Mouse (Mus musculus): ENCODE measurements around the gene Abcb1b.
"Not testable (repeated sequence)": the region's sequence is repeated elsewhere in the genome, so short reads cannot be mapped to it uniquely, and the experiment has no call there.

Abcb1b gene

DNA sequence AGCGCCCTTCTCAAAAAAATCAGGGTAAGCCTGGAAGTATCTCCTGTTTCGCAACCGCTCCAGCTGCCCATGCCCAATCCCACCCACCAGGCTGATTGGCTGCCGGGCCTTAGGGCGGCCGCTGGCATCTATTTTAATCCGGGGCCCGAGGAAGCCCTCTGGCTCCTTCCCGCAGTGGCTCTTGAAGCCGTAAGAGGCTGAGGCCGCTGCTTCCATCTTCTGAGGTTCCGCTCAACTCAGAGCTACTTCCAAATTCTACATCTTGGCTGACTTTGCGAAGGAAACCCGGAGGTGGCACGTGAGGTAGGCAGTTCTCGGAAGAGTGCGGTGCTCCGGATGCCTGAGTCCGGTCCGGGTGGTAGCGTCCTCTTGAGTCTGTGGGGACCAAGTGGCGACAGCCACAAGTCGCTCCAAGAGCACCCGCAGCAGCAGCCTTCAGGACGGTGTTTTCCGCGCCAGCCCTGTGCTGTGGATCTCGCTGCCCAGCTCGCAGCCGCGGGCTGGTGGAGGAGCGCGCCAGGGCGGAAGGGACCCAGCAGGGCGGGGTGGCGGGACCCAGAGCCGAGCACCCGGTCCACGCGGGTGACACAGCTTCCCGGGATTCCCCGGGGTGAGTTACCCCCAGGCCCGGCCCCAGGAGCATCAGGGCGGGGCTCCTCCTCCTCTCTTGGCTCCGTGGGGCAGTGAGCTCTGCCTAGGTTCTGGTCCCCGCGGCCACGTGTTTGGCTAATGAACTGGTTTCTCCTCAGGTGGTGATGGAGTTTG lies at the start of gene Abcb1b:
TSS of gene Abcb1b (plus strand) at position 161 of the 765 bp plus-strand sequence.
- DNase-seq (ENCODE audit: low read depth): peak; percentile 35

DNA sequence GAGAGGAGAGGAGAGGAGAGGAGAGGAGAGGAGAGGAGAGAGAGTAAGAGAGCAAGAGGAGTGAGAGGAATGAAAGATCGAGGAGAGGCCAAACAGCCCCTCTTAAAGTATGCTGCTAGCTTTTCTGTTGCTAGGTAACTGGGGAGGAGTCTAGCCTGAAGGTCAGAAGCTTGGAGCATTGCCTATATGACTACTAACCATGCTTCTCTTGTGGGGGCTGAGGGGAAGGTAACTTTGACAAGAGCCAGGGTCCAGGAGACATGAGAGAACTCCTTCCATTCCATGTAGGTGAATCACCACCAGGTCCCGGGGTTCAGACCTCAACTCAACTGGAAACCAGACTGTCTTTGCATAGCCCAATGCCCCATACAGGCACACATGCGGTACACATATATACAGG lies 25.1 kb upstream of the Abcb1b start:
- no peak for DNase-seq (ENCODE audit: low read depth)

DNA sequence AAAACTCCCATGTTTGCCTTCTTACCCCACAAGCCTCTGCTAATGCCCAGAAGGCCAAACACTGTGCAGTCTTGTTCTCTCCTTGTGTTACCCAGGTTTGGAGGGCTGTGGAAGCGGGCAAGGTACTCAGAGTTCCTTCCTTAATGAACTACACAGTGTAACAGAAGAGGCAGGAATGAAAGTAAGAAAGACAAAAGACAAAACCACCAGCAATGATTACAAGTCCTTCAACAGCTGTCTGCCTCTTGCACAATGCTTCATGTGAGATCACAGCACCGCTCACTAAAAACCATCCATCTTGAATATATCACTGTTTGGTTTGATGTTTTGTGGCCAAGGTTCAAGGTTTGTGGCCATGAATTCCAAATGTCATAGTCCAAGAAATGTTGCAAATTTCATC lies 19.6 kb upstream of the Abcb1b start:
- no peak for DNase-seq (ENCODE audit: low read depth)

DNA sequence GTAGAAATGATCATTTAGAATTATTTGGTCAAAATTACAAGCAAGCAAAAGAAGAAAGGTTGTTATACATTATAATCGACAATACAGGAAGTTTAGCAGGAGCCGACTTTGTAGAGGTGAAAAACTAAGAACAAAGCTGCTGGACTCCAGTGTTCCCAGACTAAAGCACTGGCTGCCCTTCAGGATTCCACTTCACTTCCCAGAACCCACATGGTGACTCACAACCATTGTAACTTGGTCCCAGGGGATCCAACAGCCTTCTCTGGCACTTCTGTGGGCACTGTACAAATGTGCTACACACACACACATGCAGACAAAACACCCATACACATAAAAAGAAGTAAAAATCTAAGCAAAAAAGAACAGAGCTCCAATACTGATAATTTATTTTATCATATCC lies 19.2 kb upstream of the Abcb1b start:
- no peak for DNase-seq (ENCODE audit: low read depth)

DNA sequence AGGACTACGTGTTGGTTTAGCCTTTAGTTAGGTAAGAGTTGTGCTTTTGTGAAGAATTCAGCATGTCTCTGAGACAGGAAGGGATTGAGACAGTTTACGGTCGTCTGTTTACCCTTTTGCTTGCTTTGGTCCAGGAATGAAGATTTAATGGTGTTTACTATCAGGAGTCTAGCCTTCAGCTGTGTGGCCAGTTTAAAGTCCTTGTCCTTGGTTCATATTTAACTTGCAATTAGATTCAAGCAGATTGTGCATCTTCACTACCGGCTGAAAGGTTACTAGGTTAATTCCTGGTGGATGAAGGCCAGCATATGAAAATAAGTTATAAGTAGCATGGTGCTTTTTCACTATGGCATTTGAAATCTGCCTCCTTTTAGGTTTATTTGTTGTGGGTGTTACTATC lies 5.7 kb upstream of the Abcb1b start:
- no peak for DNase-seq (ENCODE audit: low read depth)

DNA sequence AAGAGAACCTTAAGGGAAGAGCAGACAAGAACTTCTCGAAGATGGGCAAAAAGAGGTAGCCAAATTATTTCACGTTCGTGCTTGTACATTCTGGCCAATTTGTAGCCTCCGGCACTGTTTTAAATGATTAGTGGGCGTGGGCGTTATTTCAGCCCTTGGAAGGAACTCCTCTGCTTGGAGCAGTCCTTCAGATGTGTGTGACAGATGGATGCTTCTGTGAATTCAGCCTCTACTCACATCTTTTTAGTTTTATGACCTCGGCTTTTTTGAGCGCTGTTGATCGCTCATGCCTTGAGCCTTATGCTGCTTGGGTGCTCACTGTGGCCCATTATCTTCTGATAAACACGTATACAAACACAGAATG lies 787 bp downstream of the Abcb1b start:
- no peak for DNase-seq (ENCODE audit: low read depth)

DNA sequence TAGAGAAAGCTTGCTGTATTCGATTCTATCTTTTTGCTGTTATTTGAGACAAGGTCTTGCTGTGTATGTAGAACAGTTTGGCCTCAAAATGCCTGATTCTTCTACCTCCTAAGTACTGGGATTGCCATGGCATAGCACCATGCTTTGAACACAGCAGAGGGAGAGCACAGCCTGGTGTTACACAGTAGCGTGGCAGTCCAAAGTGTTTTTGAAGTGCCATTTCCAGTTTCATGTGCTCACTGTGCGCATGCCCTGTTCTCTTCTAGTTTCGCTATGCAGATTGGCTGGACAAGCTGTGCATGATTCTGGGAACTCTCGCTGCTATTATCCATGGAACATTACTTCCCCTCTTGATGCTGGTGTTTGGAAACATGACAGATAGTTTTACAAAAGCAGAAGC lies 7.8 kb downstream of the Abcb1b start:
- no peak for DNase-seq (ENCODE audit: low read depth)

DNA sequence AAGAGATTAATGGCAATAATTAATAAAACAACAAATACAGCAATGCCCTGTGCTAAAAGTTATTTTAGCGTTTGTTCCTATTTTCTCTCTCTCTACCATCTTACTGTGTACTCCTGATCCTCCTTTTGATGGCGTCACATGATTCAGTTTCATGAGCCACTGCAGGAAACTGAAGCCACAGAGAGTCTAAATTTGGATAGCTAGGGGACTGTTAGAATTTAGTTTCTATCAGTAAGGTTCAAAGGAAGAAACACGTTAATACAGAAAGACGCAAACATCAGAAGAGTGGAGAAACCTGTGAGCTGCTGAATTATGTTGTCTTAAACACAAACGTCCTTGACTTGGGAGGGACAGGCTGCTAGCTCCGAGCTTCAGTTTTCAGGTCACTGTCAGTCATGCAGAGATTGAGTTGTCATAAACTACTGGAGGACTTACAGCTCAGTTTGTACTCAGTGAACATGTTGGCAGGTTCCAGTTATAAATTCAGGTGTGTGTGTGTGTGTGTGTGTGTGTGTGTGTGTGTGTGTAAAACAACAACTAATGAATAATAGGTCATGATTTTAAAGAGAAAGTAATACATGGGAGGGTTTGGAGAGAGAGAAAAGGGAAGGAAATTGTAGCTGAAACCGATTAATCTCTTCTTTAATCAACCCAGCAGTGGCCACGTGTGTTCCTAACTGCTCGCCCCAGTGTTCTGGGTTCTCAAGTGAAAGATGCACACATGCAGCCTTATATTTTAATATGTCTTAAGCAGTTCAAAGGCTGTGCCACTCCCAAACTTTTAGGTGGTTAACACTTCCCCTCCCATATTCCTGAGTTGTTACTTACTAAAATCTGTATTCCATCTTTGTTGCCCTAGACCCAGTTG lies 9.4 kb downstream of the Abcb1b start:
- DNase-seq (ENCODE audit: low read depth): peak; percentile 12

DNA sequence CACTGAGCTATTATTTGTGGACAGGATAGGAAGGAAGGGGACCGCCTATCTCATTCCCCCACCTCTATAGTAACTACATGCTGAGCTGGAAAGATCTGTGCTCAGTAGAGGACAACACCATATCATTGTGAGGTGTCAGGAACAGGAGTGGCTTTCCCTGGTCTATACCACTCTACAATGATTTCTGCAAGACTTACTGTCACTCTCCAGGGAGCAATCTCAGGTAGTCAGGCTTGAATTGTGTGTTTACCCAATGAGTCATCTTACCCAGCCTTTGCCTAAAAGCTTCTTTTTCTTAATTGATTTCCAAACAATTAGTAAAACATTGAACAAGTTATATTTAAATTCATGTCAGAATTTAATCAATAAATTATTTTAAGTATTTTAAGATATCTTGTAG lies 15.9 kb downstream of the Abcb1b start:
- no peak for DNase-seq (ENCODE audit: low read depth)

DNA sequence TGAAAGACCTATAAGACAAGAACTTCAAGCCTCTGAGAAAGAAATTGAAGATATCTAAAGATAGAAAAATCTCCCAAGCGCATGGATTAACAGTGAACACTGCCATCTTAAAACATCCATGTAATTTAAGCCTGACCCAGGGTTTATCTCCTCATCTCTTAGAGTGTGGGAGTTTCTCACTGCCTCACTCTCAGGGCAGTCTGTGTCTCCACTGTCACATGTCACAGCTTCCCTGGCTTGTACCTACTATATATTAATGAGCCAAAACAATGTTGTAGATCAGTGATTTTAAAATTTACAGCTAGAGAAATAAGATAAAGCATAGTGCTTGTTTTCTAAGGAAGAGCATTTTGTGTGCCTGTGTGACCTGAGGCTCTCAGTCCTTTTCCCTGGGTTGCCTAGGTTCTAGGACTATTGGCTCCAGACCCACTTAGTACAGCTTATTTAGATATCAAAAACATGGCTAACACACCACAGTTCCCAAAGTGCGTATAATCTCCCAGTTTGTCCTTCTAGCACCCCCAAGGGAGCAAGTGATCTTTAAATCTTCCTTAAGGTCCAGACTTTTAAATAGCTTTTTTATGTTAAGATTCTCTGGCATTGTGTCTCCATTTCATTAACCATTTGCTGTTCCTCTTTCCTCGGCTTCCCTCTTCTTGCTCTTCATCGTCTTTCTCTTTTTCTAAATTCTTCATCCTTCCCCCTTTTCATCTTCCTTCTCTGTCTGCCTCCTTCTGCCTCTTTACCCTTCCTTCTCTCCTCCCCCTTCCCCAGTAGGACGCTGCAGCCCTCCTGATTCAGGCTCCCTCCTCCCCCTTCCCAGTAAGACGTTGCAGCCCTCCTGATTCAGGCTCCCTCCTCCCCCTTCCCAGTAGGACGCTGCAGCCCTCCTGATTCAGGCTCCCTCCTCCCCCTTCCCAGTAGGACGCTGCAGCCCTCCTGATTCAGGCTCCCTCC lies 22.0 kb downstream of the Abcb1b start:
- no peak for DNase-seq (ENCODE audit: low read depth)

DNA sequence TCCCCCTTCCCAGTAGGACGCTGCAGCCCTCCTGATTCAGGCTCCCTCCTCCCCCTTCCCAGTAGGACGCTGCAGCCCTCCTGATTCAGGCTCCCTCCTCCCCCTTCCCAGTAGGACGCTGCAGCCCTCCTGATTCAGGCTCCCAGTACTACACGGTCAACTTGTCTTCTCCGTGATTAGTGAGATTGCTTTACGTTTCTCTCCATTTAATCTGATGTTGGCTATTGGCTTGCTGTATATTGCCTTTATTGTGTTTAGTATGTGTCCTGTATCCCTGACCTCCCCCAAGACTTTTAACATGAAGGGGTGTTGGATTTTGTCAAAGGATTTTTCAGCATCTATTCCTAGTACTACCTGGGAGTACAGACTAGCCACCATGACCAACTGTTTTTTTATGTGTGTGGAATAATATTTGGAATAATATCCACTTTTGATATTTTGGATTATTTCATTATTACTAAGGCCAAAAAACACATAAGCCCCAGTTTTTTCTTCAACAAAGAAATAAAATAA lies 22.7 kb downstream of the Abcb1b start:
- DNase-seq (ENCODE audit: low read depth): not testable (repeated sequence)

DNA sequence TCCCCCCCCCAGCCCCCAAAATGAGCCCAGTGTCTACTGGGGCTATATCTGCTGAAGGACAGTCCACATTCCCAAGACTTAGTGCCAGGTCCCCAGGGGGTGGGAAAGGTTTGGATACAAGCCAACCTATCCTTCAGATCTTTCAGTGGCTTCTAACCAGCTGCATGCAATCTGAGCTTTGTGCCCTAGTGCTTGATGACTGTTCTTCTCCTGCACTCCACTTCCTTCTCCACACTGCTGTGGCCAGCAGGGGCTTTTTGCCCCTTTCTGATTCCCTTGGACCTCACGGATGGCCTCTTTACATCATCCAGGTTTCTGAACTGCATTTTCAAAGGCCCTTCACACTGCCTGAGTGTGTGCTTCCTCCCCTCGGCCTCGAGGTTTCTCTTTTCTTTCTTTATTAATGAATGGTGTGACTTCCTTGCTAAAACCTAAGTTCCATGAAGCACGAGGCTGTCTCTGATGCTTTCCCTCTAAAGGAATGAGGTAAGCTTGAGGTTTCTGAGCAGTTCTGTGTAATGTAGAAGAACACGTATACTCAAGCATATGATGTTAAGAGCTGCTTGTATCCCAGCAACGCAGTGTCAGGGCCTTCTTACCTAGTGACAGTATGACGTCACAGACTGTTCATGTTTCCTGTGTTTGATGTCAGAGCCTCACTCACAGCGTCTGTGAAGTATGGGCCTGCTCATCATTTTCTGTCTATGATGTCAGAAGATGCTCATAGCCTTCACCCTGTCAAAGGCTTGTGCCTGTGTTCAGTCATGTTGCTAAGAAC lies 40.9 kb downstream of the Abcb1b start:
- DNase-seq (ENCODE audit: low read depth): no peak

DNA sequence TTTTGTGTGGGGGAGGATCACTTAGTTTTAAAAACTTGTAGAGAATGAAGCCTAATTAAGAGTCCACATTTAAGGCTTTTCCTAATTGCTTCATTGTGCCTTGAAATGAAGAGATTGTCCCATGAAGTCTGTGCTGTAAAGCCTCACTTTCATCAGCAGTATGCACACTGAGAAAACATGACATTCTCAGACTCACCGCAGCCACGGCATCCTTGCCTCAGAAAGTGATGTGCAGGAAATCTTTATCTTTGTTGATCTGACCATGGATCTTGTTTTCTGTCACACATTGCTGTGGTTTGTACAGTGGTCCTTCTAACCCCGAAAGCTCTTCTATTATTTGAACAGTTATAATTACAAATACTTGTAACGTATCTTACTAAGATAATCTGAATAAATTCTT lies 41.7 kb downstream of the Abcb1b start:
- DNase-seq (ENCODE audit: low read depth): no peak

DNA sequence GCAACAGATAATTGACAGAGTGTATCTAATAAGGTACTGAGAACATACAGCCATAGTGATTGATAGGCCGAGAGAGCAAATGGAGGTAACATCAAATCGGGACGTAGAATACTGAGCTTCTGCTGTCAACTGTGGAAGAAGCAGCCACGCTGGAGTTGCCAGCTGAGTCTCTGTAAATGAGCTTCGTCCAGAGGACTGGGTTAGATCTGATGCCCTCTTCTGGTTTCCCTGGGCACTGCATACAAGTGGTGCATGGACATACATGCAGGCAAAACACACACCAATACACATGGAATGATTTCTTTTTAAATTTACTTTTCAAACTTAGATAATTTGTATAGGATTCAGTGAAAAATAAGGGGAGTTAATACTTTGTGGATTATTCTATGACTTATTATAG lies 42.9 kb downstream of the Abcb1b start:
- peak; percentile 50 for DNase-seq (ENCODE audit: low read depth)

DNA sequence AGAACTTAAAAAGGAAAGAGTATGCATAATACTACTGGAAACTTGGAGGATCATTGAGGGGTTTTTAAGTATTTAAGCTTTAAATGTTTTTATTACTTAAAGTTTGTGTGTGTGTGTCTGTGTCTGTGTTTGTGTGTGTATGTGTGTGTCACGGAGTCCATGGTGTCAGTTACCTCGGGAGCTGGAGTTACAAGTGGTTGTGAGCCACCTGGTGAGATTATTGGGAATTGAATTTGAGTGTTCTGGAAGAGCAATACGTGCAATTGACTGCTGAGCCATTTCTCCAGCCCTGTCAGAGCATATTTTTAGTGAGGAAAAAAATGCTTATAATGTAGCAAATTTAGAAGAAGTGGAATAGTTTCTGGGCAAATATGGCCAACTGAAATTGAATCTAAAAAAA lies 44.9 kb downstream of the Abcb1b start:
- DNase-seq (ENCODE audit: low read depth): no peak

DNA sequence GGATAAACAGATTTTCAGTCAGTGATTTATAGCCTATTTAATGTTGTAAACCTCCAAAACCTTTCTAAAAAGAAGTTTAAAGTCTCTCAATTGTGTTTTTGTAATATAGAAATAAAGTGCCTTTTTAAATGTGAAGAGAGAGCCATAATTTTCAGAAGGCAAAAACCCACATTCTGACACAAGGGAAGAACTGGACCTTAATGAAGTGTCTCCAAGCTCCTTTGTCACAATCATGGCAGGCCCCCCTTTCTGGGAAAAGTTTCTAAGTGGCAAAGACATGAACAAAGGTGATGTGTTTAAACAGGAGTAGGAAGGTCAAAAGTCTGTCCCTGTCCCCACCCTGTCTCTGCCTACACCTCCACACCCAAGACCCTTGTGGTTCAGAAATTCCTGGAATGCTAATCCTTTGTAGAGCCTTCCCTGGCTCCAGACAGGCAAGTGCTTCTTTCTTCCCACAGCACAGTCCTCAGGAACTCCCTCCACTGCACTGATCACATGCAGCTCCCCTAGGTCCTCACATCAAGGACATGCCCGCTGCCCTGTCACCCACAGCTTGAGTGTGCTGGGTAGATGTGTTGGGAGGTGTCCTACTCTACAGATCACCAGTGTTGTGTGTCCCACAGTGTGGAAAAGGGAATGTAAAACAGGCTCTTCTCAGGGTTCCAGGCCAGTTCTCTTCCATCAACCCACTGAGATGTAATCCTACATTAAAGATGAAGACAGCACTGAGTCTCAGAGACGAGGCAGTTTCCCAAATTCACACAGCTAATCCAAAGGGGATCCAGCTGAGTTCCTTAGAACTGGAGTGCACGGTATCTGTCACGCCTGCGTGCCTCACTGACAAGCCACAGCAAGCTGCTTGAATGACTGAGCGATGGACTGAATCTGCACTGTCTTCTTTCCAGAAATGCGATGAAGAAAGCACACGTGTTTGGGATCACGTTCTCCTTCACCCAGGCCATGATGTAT lies 50.9 kb downstream of the Abcb1b start:
- DNase-seq (ENCODE audit: low read depth): not testable (repeated sequence)

DNA sequence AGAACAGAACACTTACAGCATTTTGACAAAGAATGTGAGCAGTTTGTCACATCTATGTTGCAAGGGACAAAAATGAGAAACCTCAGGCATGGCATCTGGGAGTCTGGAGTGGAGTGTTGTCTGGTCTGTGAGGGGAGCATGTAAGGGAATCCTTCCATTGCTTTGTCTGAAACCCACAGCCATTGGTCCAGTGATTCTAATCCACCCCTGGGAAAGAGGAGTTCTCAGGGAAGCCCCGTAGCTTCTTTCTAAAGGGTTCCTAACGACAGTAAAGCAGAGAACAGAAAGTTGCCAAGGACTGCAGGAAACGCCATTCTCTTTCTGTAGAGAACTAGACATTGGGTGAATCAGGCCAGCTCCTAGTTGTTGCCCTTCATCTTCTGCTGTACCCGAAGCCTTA lies 52.9 kb downstream of the Abcb1b start:
- DNase-seq (ENCODE audit: low read depth): no peak

DNA sequence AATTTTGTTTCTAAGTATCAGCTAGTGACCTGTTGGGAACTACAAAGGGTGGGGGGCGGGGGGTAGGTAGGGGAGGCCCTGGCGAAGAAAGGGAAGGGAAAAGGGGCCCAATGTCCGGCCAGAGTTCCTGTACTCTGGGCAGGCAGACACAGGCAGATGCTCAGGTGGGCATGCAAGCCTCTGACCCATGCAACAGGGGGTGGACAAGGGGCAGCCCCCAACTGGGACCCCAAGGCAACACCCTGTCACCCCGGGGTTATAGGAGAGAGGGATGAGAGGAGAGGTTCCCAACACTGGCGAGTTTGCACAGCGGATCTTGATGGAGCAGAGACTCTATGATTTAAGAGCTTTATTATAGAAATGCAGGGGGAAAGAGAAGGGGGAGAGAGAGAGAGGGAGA lies 59.3 kb downstream of the Abcb1b start:
- DNase-seq (ENCODE audit: low read depth): no peak

DNA sequence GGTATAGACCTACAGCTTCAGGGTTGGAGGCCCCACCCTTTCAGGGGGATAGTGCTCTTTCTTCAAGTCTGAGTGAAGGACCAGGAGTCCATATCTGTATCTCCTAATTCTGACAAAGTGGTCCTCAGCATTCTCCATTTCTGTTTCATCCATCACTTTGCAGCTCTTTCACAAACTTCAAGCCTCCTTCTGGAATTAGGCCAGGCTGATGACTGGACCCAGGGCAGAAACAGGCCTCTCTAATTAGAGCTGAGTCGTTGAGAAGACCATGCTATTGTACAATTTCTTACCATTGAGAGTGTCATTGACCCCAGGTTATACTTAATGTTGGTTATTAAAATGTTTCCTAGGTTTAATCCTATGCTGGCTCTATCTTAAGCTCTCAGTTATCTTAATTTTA lies 63.9 kb downstream of the Abcb1b start:
- no peak for DNase-seq (ENCODE audit: low read depth)
